Mouse (Mus musculus) liver, postnatal 0 days (tissue): Measurements from ENCODE around the gene Gfra1. TPM values are rescaled to one million over a fixed set of nuclear protein-coding genes. Genes with fewer than 3 reads are reported as not detected.
A peak's percentile ranks its signal among the peaks of the same experiment; 100 is the strongest.

Experiments
- ATAC-seq: fragments of 200-750 bp; cut with Nextera tagmentation; 2 replicates; pipeline ENCODE4 v1.8.0; 2017; ENCODE audit warnings: mild to moderate bottlenecking, moderate library complexity
- DNase-seq: peaks from one replicate; pipeline ENCODE4 v3.0.0-alpha.2; 2016
- H3K27ac ChIP-seq: fragments of 300-500 bp; sonication (generic); 2 replicates; pipeline ENCODE4 v1.5.1; 2014; ENCODE audit warnings: antibody characterized with exemption, moderate library complexity, mild to moderate bottlenecking, low read depth
- H3K27me3 ChIP-seq: fragments of 300-500 bp; sonication (generic); 2 replicates; pipeline ENCODE4 v1.6.1; 2014; ENCODE audit warnings: low read length, control low read depth, mixed read lengths; ENCODE audit not compliant: insufficient read depth
- H3K36me3 ChIP-seq: fragments of 300-500 bp; sonication (generic); replicated peaks from 2 replicates; pipeline ENCODE4 v1.6.1; 2014; ENCODE audit warnings: mild to moderate bottlenecking, control low read depth, low read length, moderate library complexity, mixed read lengths; ENCODE audit not compliant: insufficient read depth
- H3K4me1 ChIP-seq: fragments of 300-500 bp; sonication (generic); 2 replicates; pipeline ENCODE4 v1.6.1; 2014; ENCODE audit warnings: antibody characterized with exemption, mild to moderate bottlenecking, control low read depth; ENCODE audit not compliant: insufficient read depth
- H3K4me2 ChIP-seq: fragments of 300-500 bp; sonication (generic); 2 replicates; pipeline ENCODE4 v1.6.1; 2014; ENCODE audit warnings: low read depth, mild to moderate bottlenecking, low read length, moderate library complexity, mixed read lengths
- H3K4me3 ChIP-seq: fragments of 300-500 bp; sonication (generic); 2 replicates; pipeline ENCODE4 v1.5.1; 2014; ENCODE audit warnings: low read depth, low read length
- H3K9ac ChIP-seq: fragments of 300-500 bp; sonication (generic); replicated peaks from 2 replicates; pipeline ENCODE4 v1.6.1; 2014; ENCODE audit warnings: mild to moderate bottlenecking, moderate library complexity
- H3K9me3 ChIP-seq: fragments of 300-500 bp; sonication (generic); 2 replicates; pipeline ENCODE4 v1.6.1; 2016; ENCODE audit warnings: mild to moderate bottlenecking, control low read depth, low read length, mixed read lengths
- CTCF ChIP-seq: sonication (generic); IDR thresholded peaks from 2 replicates; pipeline ENCODE4 v1.5.1; 2016; ENCODE audit warnings: antibody characterized with exemption, low read depth
- EP300 ChIP-seq: IDR thresholded peaks from 2 replicates; pipeline ENCODE4 v1.6.1; 2016; ENCODE audit warnings: antibody characterized with exemption, low read depth, mild to moderate bottlenecking
- WGBS: fragments of 180-500 bp; shearing (Covaris S2); extraction: QIAGEN DNeasy Blood & Tissue Kit; methylation state at CpG from one replicate; pipeline ENCODE4 v1.1.7; 2014; ENCODE audit not compliant: insufficient replicate concordance; 5-methylcytosine and 5-hydroxymethylcytosine counted together
- polyA plus RNA-seq: library from polyadenylated mRNA; unstranded; fragments of >200 nt; fragmentation: Nextera tagmentation; extraction: Ambion mirVana; gene quantifications from 2 replicates; pipeline ENCODE4 v1.2.1, GENCODE M21; 2015

The Gfra1 gene
- polyA plus RNA-seq, 1 experiment from 2014 or later = 8.8 TPM

DNA sequence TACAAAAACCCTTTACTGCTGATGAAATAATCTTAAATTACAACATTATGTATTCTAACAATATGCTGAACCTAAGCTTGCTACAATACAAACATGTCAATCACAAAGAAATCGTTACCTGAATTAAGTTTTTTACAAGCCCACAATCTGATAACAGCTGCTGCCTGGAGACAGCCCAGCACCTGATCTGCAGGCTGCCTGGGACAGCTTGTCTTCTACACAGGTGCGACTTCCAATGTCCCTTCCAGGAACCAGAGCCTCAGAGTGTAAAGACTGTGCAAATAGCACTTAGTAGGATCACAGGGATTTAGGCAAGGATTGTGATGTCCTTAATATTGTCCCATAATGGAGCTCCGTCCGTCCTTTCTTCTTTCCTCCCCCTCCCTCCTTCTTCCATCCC is 204.0 kb downstream of the Gfra1 start:
- DNase-seq = no peak
- Histone ChIP-seq H3K4me3 (no peak overlapping the region), H3K27ac (no peak overlapping the region), H3K4me2 (no peak overlapping the region), H3K4me1 (no peaks in the 10 kb centered on the region), H3K27me3 (no peaks in the 10 kb centered on the region), H3K36me3 (0 out of 2 replicates have a peak, but pooled peaks cover 4% of the 10 kb centered on the region), H3K9me3 (no peaks in the 10 kb centered on the region), H3K9ac (no peak overlapping the region)
- 72% methylated on average over 4 of the region's 4 CpGs for WGBS
- TF ChIP-seq CTCF = no peak
- no peak for TF ChIP-seq EP300
- no peak for ATAC-seq

DNA sequence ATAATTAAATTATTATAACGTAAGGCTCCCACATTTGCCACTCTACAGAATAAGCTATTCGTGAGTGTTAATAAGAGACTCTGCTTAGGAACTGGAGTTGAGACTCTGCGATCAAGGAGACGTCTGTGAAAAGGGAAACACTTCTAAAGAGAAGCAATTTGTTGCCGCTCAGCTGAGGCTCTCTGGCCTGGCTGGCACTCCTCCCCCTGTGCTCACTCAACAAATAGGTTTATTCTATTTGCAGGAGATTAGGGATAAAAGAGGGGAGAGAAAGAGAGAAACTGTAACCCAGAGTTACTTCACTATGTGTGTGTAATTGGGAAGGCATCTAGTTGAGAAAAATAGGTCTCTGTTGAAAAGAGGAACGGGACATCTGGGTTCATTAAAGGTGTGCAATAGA is 204.6 kb downstream of the Gfra1 start:
- Histone ChIP-seq H3K27ac (no peak overlapping the region), H3K4me3 (no peak overlapping the region), H3K36me3 (0 out of 2 replicates have a peak, but pooled peaks cover 4% of the 10 kb centered on the region), H3K4me1 (no peaks in the 10 kb centered on the region), H3K27me3 (no peaks in the 10 kb centered on the region), H3K9me3 (no peaks in the 10 kb centered on the region), H3K4me2 (no peak overlapping the region), H3K9ac (no peak overlapping the region)
- TF ChIP-seq EP300 = no peak
- no peak for TF ChIP-seq CTCF
- 64% methylated on average over 6 of the region's 6 CpGs for WGBS
- DNase-seq (no peak), ATAC-seq (no peak)

DNA sequence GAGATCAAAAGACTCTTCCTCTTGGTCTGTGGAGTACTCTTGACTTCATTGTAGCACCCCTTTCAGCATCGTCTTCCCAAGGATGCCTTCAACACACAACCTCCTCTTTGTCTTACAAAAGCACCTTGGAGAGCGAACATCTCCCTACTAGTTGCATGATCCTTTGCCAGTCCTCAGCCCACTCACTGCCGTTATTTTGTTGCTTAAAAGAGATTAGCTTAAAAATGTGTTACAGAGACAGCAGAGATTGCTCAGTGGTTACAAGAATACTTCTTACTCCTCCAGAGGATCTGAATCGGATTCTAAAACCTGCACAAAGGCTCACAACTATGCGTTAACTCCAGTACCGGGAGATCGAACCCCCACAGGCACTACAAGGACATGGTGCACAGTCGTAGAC is 205.5 kb downstream of the Gfra1 start:
- no peak overlapping the region for H3K4me3 ChIP-seq
- H3K36me3 ChIP-seq = no peaks in the 10 kb centered on the region
- 80% methylated on average over 8 of the region's 8 CpGs for WGBS
- ATAC-seq (no peak), DNase-seq (no peak)
- H3K27ac ChIP-seq = no peak overlapping the region
- H3K9me3 ChIP-seq = no peaks in the 10 kb centered on the region
- H3K4me1 ChIP-seq = no peaks in the 10 kb centered on the region
- H3K4me2 ChIP-seq = no peak overlapping the region
- H3K9ac ChIP-seq = no peak overlapping the region
- no peaks in the 10 kb centered on the region for H3K27me3 ChIP-seq
- no peak for TF ChIP-seq EP300
- TF ChIP-seq CTCF = no peak

DNA sequence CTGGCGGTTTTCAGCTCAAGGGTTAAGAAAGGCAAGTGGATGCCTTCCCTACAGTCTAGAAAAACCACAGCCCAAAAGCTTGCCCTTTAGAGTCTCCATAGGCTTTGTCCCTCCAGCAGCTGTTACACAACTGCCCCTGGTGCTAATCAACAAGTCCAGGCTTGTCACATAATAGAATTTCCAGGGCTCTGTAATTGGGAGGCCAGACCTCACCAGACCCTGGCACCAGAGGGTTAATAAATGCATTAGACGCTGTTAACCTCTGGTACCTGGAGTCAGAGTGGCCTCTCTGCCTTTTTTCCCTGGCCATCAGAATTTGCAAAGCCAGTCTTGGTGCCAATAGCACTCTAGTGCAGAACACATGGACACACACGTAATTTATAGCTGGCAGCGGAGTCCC is 211.6 kb downstream of the Gfra1 start:
- peak; percentile 35; the same call in 1 of the 2 replicates for ATAC-seq

DNA sequence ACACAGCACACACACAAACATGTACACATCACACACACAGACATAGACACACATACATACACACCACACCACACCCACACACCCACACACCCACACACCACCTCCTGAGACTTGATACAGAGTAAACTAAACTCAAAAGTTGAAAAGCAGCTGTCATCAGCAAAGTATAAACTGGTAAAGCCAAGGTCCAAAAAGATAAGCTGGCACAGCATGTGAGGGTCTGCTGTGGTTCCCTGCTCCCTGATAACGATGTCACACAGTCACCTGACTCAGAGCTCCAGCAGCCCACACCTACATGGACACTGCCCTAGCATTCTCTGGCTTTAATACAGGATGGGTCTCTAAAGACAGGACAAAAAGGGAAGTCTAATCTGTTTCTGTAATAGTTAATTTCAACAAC is 212.1 kb downstream of the Gfra1 start:
- Histone ChIP-seq H3K4me2 (no peak overlapping the region), H3K9ac (no peak overlapping the region), H3K4me1 (peaks cover 4% of the 10 kb centered on the region; the same call in 1 of the 2 replicates), H3K27me3 (no peaks in the 10 kb centered on the region), H3K9me3 (no peaks in the 10 kb centered on the region), H3K4me3 (no peak overlapping the region), H3K36me3 (no peaks in the 10 kb centered on the region), H3K27ac (no peak overlapping the region)
- TF ChIP-seq EP300 (no peak), CTCF (no peak)
- no peak for DNase-seq
- 18% methylated on average over 1 of the region's 1 CpGs for whole genome bisulfite sequencing
- ATAC-seq = peak; percentile 58

More for the DNA sequence above, 211.6 kb downstream of the Gfra1 start:
- H3K36me3 ChIP-seq = no peaks in the 10 kb centered on the region
- H3K9ac ChIP-seq = no peak overlapping the region
- H3K4me1 ChIP-seq = peaks cover 4% of the 10 kb centered on the region; the same call in 1 of the 2 replicates
- no peak overlapping the region for H3K27ac ChIP-seq
- no peaks in the 10 kb centered on the region for H3K9me3 ChIP-seq
- no peaks in the 10 kb centered on the region for H3K27me3 ChIP-seq
- no peak overlapping the region for H3K4me2 ChIP-seq
- no peak for DNase-seq
- TF ChIP-seq EP300 = no peak
- no peak for TF ChIP-seq CTCF
- H3K4me3 ChIP-seq = no peak overlapping the region
- WGBS = 56% methylated on average over 4 of the region's 4 CpGs

DNA sequence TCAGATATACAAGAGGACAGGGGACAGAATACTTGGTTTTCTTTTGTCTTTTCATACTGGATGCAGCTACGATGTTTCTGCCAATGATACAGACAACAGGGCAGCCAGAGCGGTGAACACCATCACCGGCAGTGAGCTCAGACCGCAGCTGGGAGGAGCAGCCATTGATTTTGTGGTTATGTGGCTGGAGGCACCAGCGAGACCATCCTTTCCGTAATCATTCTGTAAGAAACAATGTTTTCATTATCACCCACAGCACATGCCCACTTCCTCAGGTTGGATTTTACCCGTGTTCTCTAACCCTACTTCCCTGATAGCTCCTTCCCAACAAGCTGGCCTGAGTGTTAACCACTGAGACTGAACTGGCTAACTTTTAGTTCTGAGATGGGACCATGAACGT is 217.4 kb downstream of the Gfra1 start:
- no peak for DNase-seq
- H3K9me3 ChIP-seq = no peaks in the 10 kb centered on the region
- 32% methylated on average over 8 of the region's 8 CpGs for WGBS
- H3K27me3 ChIP-seq = no peaks in the 10 kb centered on the region
- H3K36me3 ChIP-seq = no peaks in the 10 kb centered on the region
- no peak for TF ChIP-seq CTCF
- no peak for TF ChIP-seq EP300
- no peak overlapping the region for H3K27ac ChIP-seq
- H3K4me3 ChIP-seq = no peak overlapping the region
- ATAC-seq = no peak
- no peak overlapping the region for H3K4me2 ChIP-seq
- H3K4me1 ChIP-seq = no peaks in the 10 kb centered on the region
- no peak overlapping the region for H3K9ac ChIP-seq

DNA sequence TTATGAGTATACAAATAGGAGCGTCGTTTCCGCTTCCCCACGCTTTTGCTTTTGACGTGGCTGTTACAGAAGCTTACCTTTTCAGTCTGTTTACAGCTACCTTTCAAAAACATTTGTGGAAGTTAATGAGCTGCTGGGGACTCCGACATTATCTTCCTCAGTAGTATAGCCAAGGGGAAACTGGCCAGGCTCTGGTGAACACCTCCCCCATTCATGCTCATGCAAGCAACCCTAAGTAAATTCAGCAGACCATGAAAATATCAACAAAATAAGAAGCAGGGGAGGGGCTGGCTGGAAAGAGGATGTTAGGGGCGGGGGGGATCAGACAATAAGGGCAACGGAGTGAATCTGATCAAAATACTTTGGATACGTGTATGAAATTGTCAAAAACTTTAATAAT is 228.0 kb downstream of the Gfra1 start:
- WGBS = 66% methylated on average over 9 of the region's 9 CpGs
- H3K4me3 ChIP-seq = no peak overlapping the region
- no peaks in the 10 kb centered on the region for H3K27me3 ChIP-seq
- no peaks in the 10 kb centered on the region for H3K36me3 ChIP-seq
- no peak overlapping the region for H3K9ac ChIP-seq
- no peak overlapping the region for H3K27ac ChIP-seq
- H3K9me3 ChIP-seq = no peaks in the 10 kb centered on the region
- no peak overlapping the region for H3K4me2 ChIP-seq
- DNase-seq = no peak
- peaks cover 2% of the 10 kb centered on the region; the same call in 1 of the 2 replicates for H3K4me1 ChIP-seq
- TF ChIP-seq EP300 = no peak
- no peak for TF ChIP-seq CTCF
- ATAC-seq = no peak
